Mouse (Mus musculus) heart, postnatal 0 days (tissue): ENCODE data around the gene Atp5s. TPM values are rescaled to one million over a fixed set of nuclear protein-coding genes. Genes with fewer than 3 reads are reported as not detected.

Experiments used
- ATAC-seq: fragments of 200-750 bp; cut with Nextera tagmentation; 2 replicates; pipeline ENCODE4 v1.8.0; 2017; ENCODE audit warnings: low read depth, moderate number of reproducible peaks, moderate library complexity; ENCODE audit not compliant: insufficient read depth
- DNase-seq: peaks from one replicate; pipeline ENCODE4 v3.0.0-alpha.2; 2016; ENCODE audit warnings: low spot score
- H3K27ac ChIP-seq: fragments of 300-500 bp; sonication (generic); 2 replicates; pipeline ENCODE4 v1.5.1; 2014; ENCODE audit warnings: low read depth, mild to moderate bottlenecking
- H3K27me3 ChIP-seq: fragments of 300-500 bp; sonication (generic); 2 replicates; pipeline ENCODE4 v1.6.1; 2014; ENCODE audit warnings: low read length, mixed read lengths; ENCODE audit not compliant: control insufficient read depth, insufficient read depth
- H3K36me3 ChIP-seq: fragments of 300-500 bp; sonication (generic); replicated peaks from 2 replicates; pipeline ENCODE4 v1.6.1; 2014; ENCODE audit warnings: low read length, mixed read lengths; ENCODE audit not compliant: control insufficient read depth, insufficient read depth
- H3K4me1 ChIP-seq: fragments of 300-500 bp; sonication (generic); 2 replicates; pipeline ENCODE4 v1.6.1; 2014; ENCODE audit warnings: antibody characterized with exemption; ENCODE audit not compliant: control insufficient read depth, insufficient read depth
- H3K4me2 ChIP-seq: fragments of 300-500 bp; sonication (generic); 2 replicates; pipeline ENCODE4 v1.6.1; 2014; ENCODE audit warnings: low read depth, mild to moderate bottlenecking, low read length, moderate library complexity
- H3K4me3 ChIP-seq: fragments of 300-500 bp; sonication (generic); 2 replicates; pipeline ENCODE4 v1.5.1; 2014; ENCODE audit warnings: low read depth, low read length
- H3K9ac ChIP-seq: fragments of 300-500 bp; sonication (generic); replicated peaks from 2 replicates; pipeline ENCODE4 v1.6.1; 2014; ENCODE audit warnings: low read depth, low read length, mixed read lengths
- H3K9me3 ChIP-seq: fragments of 300-500 bp; sonication (generic); replicated peaks from 2 replicates; pipeline ENCODE4 v1.6.1; 2016; ENCODE audit warnings: low read length; ENCODE audit not compliant: control insufficient read depth
- CTCF ChIP-seq: IDR thresholded peaks from 2 replicates; pipeline ENCODE4 v1.5.1; 2016; ENCODE audit warnings: antibody characterized with exemption, control low read depth, low read depth
- EP300 ChIP-seq: IDR thresholded peaks from 2 replicates; pipeline ENCODE4 v1.6.1; 2016; ENCODE audit warnings: antibody characterized with exemption, low read depth
- WGBS: fragments of 180-500 bp; shearing (Covaris S2); extraction: QIAGEN DNeasy Blood & Tissue Kit; methylation state at CpG from one replicate; pipeline ENCODE4 v1.1.7; 2014; 5-methylcytosine and 5-hydroxymethylcytosine counted together
- polyA plus RNA-seq: library from polyadenylated mRNA; unstranded; fragments of >200 nt; fragmentation: Nextera tagmentation; extraction: Ambion mirVana; gene quantifications from 2 replicates; pipeline ENCODE4 v1.2.1, GENCODE M21; 2015
- total RNA-seq: library from RNA; depleted of rRNA; stranded (reverse); fragments of >200 nt; gene quantifications from 2 replicates; pipeline ENCODE4 v1.2.3, GENCODE M21; 2014; ENCODE audit warnings: low replicate concordance

Gene Atp5s
- total and polyA plus RNA-seq, 2 experiments from 2014 or later, result 8.9 to 40.9 TPM

DNA sequence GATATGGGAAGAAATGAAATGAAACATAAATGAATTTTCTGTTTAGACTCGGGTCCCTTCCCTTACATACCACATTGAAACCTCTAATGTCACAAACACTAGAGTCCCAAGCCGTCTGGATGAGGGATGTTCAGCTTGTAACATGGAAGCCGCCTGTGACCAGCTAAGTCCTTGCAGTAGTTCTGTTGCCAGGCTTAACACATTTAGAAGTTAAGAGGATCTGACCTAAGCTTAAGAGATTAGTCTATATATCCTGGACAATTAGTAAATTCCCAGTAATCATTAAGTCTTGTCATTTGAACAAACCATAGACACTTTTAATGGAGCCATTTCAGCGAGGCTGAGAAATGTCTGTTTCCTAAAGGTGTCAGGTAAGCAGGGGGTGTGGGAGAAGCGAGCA is 31.3 kb downstream of the Atp5s start:
- no peak overlapping the region for H3K27ac ChIP-seq
- H3K4me2 ChIP-seq, result no peak overlapping the region
- DNase-seq (no peak), ATAC-seq (no peak)
- H3K4me3 ChIP-seq, result no peak overlapping the region
- no peaks in the 10 kb centered on the region for H3K27me3 ChIP-seq
- TF ChIP-seq CTCF, result no peak
- no peak for TF ChIP-seq EP300
- no peaks in the 10 kb centered on the region for H3K36me3 ChIP-seq
- no peaks in the 10 kb centered on the region for H3K9me3 ChIP-seq
- H3K9ac ChIP-seq, result no peak overlapping the region
- H3K4me1 ChIP-seq, result peaks cover 26% of the 10 kb centered on the region
- WGBS, result 81% methylated on average over 5 of the region's 5 CpGs

DNA sequence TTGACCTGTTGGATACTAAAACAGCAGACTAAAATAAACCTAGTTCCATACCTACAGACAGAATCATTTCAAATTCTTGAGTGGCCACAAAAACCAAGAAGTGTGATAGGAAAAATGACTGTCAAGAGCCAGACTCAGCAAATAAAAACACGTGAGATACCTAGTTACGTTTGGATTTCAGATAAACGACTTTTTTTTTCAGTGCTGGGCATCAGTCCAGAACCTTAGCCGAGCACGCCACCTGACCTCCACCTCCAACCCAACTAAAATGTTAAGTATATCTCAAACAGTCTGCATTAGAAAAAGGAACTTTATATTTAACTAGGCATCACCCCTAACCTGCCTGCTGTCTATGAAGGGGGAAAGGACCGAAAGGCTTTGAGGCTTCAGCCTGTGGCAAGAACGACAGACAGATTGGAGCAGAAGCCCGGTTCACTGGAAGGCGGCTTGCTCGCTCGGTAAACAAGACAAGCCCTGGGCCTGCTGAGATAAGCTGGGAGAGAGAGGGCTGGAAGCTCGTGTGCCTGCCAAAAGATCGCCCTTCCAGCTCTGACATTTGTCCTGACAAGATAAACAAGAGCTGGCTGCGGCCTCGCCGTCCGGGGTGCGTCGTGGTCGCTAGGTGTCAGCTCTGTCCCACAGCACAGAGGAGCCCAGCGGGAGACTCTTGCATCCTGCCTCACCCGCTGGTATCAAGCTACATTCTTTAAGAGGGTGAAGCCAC is 32.8 kb downstream of the Atp5s start:
- H3K4me2 ChIP-seq, result peak overlapping the region; percentile 71
- 2% methylated on average over 22 of the region's 22 CpGs for WGBS
- ATAC-seq, result peak; percentile 93

DNA sequence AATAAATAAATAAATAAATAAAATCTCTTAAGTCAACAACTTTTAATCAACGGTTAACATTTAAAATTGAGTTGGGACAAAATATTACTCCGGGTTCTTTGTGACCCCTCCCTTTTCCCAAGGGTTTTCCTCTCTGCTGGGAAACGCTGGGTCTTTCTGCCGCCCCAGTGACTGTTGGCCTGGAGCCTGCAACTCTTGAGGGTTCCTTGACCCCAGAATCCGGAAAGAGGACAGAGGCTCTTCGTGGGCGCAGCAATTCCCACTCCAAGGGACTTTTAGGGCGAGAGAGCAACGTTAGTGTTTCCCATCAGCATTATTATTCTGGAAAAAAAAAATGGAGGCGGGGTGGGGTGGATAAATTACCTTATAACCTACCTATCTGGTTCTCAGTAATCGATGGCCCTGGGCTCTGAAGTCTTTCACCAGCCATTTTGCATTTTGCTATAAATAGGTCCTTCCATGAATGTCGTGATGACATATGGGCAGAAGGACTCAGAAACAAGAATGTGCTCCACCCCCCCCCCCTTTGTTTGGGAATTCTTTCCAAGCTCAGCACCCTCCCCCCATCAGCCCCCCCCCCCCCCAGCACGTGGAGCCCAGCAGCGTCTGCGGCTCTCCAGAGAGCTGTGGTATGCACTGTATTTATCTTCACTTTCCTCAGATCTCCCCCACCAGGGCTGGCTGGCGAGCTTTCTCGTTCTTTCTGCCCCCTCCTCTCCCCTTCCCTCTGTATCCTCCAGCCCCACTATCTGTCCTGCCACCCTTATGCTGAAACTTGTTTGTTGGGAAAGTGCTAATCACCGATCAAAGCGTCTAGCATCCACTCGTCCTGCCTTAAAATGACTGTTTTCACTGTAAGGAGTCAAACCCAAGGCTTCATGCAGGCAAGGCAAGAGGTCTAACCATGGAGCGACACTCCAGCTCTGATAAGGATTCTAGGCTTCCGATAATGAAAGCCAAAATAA is 33.8 kb downstream of the Atp5s start:
- H3K27me3 ChIP-seq, result no peaks in the 10 kb centered on the region
- DNase-seq, result peak; percentile 82
- no peaks in the 10 kb centered on the region for H3K36me3 ChIP-seq
- no peak for TF ChIP-seq CTCF
- no peak for TF ChIP-seq EP300
- H3K4me1 ChIP-seq, result peaks cover 21% of the 10 kb centered on the region
- H3K9ac ChIP-seq, result peak overlapping the region; percentile 44
- H3K27ac ChIP-seq, result peak overlapping the region; percentile 96
- H3K9me3 ChIP-seq, result no peaks in the 10 kb centered on the region
- WGBS, result under 1% methylated on average over 21 of the region's 22 CpGs
- peak; percentile 70 for ATAC-seq
- peak overlapping the region; percentile 71 for H3K4me2 ChIP-seq
- peak overlapping the region; percentile 39 for H3K4me3 ChIP-seq

More for the DNA sequence above, 32.8 kb downstream of the Atp5s start:
- no peaks in the 10 kb centered on the region for H3K27me3 ChIP-seq
- peak; percentile 92 for DNase-seq
- H3K9ac ChIP-seq, result peak overlapping the region; percentile 44
- H3K9me3 ChIP-seq, result no peaks in the 10 kb centered on the region
- H3K4me3 ChIP-seq, result peak overlapping the region; percentile 39
- TF ChIP-seq EP300 (no peak; the same call in 1 of the 2 replicates), CTCF (peak; percentile 83)
- H3K27ac ChIP-seq, result peak overlapping the region; percentile 96
- no peaks in the 10 kb centered on the region for H3K36me3 ChIP-seq
- H3K4me1 ChIP-seq, result peaks cover 21% of the 10 kb centered on the region

DNA sequence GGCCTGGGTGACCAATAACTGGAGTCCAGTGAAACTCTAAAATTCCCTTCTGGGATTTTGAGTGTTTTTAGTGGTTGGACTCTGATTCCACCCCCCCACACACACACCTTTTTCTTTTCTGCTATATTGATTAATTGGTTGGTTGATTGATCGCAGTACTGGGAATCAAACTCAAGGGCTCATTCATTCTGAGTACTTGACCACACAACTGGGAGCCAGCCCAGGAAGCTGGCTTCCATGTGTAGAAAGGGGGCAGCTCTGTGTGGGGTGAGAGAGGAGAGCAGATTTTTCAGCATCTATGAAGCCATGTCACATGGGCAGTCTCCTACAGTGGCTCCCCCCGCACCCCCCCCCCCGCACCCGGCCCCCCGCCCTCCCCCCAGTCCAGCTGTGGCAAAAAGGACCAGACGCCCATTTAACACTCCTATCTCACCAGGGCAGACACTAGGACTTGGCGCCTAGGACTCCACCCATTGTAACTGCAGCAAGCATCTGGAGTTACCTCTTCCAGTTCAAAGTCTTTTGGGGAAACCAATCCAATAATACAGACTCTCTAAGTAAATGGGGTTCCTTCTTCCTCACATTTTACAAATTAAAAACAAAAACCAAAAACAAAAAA is 34.6 kb downstream of the Atp5s start:
- peaks cover 21% of the 10 kb centered on the region for H3K4me1 ChIP-seq
- 21% methylated on average over 7 of the region's 7 CpGs for WGBS
- no peak for DNase-seq
- no peak for ATAC-seq
- no peaks in the 10 kb centered on the region for H3K27me3 ChIP-seq
- TF ChIP-seq EP300, result no peak
- TF ChIP-seq CTCF, result no peak
- H3K4me2 ChIP-seq, result peak overlapping the region; percentile 71
- H3K9ac ChIP-seq, result no peak overlapping the region
- peak overlapping the region; percentile 39; the same call in 1 of the 2 replicates for H3K4me3 ChIP-seq
- no peaks in the 10 kb centered on the region for H3K9me3 ChIP-seq
- H3K27ac ChIP-seq, result peak overlapping the region; percentile 96
- no peaks in the 10 kb centered on the region for H3K36me3 ChIP-seq

DNA sequence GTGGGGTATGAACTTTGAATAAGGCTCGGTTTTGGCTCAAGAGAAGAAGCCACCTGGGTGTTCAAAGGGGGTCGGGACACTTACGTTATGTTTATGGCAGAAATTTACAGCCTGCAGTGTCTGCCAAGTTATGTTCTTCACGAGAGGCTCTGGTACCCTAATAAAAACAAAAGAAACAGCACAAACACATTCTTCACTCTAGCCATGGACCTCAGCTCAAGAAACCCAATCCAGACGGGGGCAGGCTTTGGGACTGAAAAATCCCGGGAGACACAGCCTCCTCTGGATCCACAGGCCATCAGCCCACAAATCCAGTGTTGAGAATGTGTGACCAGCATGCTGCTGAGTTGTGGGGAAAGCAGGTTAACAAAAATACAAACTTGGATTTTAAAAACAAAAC is 35.3 kb downstream of the Atp5s start:
- Histone ChIP-seq H3K4me2 (no peak overlapping the region), H3K27me3 (no peaks in the 10 kb centered on the region), H3K27ac (peak overlapping the region; percentile 39; the same call in 1 of the 2 replicates), H3K36me3 (no peaks in the 10 kb centered on the region), H3K4me3 (no peak overlapping the region), H3K9me3 (no peaks in the 10 kb centered on the region), H3K4me1 (peaks cover 21% of the 10 kb centered on the region), H3K9ac (no peak overlapping the region)
- TF ChIP-seq EP300 (no peak), CTCF (no peak)
- 59% methylated on average over 6 of the region's 6 CpGs for WGBS
- DNase-seq, result no peak
- no peak for ATAC-seq
